Mouse (Mus musculus) left cerebral cortex, postnatal 10 days (tissue): ENCODE results near the gene Samd1. TPM values are rescaled to one million over a fixed set of nuclear protein-coding genes. Genes with fewer than 3 reads are reported as not detected.

Source experiments
- DNase-seq, 2 experiments: peaks; one replicate each; pipeline ENCODE4 v3.0.0; 2021 to 2022; ENCODE audit warnings: low spot score in 2 of 2, mixed read lengths in 1 of 2; ENCODE audit errors: extremely low spot score in 1 of 2
- intact Hi-C: fragments of 180-260 bp; cut with DNase I; formaldehyde crosslinking; loops from one replicate; pipeline ENCODE4 v1.15.1; 2025
- total RNA-seq, 2 experiments: library from RNA; stranded (reverse); gene quantifications; 2 replicates each; pipeline ENCODE4 v1.2.3; 2021

The Samd1 gene
- 10 to 100 TPM; 56.4 to 59.1 TPM for total RNA-seq

- peak in 1 of 2 experiments; percentile 78 for DNase-seq
- intact Hi-C loops = no loop called here
Observed at GRCm38 (mm10) chr8:83997511-83998141, at the start of gene Samd1. Gene Samd1, plus strand, starts transcription at chr8:83997672.

DNA sequence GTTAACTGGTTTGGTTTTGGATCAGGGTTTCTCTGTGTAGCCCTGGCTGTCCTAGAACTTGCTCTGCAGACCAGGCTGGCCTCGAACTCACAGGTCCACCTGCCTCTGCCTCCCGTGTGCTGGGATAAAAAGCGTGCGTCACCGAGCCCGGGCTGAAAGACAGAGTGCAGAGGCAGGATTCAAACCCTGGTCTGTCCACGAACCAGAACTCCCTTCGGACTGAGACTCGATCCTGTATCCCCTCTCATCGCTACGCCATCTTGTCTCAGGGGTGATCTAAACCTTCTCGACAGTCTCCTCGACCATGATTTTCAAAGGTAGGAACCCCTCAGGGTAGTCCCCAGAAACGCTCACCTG is 42.7 kb upstream of the Samd1 start:
- DNase-seq = peak in 1 of 2 experiments; percentile 39
- intact Hi-C loops = loop anchor here (10.0 kb wide), 1 partner anchor 230 kb away; no protein-coding TSS in a partner anchor

DNA sequence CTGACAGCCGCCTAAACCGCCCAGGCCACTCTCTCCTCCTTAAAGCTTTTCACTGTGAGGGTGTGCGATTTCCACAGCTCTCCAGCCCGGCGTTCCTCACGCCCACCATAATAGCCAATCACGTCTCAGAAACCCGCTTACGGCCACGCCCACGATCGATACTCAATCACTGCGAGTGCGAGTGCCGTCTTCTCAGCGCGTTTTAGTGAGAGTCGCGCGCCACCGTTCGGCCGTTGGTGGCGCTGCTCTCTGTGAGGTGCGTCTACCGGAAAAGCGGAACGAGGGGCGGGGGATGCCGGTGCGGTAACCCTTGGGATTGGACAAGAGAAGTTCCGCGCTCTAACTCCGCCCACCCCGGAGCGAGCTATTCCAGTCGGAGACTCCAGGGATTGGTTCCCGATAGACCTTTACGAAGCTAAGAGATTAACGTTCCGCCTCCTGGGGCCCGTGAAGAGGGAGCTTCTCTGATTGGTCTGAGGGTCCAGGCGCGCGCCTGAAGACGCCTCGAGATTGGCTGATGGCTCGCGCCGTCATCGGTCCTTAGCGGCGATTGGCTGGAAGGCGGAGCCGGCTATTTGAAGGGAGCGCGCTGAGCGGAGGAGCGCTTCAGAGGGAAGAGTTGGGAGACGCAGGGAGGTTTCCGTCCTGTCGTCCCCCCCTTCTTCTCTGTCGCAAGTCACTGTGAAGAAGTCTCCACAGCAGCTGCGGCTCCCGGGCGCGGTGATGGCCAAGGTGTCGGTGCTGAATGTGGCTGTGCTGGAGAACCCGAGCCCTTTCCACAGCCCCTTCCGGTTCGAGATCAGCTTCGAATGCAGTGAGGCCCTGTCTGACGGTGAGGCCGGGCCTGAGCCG is 42.1 kb upstream of the Samd1 start, which contains the start of the genes Gm10644 and Asf1b:
Gene Gm10644 (minus strand): TSS at position 100 of the 852 bp plus-strand sequence.
Gene Asf1b (plus strand): TSS at position 402 of the 852 bp plus-strand sequence.
- peak; percentile 99 to 100 for DNase-seq
- intact Hi-C loops = loop anchor here (10.0 kb wide), 1 partner anchor 231 kb away; no protein-coding TSS in a partner anchor

DNA sequence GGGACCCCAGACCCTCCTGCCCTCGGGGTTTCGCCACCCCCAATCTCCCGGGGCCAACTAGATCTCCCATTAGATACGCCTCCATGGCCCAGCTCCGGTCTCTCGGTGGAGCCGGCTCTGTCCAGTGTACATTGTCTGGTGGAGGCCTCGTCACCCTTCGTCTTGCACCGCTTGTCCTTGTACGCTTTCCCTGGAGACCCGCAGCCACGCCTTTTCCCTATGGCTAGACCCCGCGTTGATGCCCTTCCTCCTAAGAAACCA is 41.6 kb upstream of the Samd1 start:
- no peak for DNase-seq
- intact Hi-C loops = loop anchor here (10.0 kb wide), 1 partner anchor 231 kb away; no protein-coding TSS in a partner anchor

GRCm38 (mm10) chr8:83956789-83957188 is 40.7 kb upstream of the Samd1 start:
- intact Hi-C loops = loop anchor here (10.0 kb wide), 1 partner anchor 232 kb away; no protein-coding TSS in a partner anchor
- no peak for DNase-seq

DNA sequence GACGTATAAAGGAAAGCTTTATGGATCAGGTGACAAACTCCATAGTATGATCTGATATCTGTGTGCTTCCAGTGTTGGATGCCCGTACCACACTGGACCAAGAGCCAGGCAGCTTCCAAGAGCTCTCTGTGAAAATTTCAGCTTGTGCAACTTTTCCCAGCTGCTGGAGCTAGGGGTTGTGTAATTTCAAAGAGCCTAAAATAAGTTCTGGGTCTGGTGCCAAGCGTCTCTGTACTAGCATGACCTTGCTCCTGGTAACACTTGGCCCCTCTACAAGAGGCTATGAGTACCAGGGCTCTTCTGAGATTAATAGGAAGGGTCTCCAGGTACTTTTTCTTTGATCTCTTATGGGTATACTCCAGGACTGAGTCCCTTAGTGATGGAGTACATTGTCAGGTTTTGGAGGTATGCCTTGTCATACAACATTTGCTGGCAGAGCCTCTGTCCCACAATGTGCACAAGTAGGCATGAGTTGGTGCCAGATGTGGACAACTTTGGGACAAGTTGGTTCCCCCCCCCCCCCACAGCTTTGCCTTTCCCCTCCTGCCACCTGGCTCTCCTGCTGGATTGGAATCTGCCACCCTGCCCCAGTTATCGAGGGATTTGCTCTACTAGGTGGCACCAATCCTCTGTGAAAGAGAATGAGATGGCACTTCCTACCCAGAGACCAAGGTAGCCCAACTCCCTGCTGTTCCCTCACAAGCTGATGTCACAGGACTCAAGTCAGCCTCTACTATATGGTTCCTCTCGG is 33.3 kb upstream of the Samd1 start:
- no peak for DNase-seq
- intact Hi-C loops = no loop called here

DNA sequence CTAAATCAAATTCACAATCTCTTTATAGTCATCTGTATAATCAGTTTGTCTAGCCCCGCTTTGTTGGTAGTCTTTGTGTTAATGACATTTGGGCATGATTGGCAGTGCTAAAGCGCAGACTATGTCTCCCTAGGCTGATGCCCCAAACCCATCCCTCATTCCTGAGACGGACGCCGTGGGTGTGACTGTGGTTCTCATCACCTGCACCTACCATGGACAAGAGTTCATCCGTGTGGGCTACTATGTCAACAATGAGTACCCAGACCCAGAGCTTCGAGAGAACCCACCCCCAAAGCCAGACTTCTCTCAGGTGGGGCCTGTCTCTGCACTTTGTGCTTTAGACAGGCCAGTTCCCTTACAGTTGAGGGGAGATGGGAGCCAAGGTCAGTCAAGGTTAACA is 29.8 kb upstream of the Samd1 start:
- DNase-seq = no peak
- intact Hi-C loops = no loop called here

DNA sequence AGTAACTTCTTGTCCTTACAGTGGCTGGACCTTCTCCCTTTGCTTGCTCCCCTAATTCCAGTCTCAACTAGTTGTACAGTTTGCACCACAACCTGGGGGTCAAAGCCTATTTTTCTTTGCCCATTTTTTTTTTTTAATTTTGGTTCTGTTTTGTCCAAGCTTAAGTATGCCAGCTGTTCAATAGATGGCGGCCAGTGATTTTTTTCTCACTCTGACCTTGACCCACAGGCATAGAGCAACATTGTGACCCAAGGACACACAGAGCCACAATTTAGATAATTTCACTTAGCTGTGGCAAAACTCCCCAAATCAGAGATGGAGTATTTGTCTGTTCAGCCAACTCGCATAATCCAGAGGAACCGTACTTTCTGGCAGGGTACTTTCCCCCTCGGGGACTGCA is 26.4 kb upstream of the Samd1 start:
- no peak for DNase-seq
- intact Hi-C loops = no loop called here

DNA sequence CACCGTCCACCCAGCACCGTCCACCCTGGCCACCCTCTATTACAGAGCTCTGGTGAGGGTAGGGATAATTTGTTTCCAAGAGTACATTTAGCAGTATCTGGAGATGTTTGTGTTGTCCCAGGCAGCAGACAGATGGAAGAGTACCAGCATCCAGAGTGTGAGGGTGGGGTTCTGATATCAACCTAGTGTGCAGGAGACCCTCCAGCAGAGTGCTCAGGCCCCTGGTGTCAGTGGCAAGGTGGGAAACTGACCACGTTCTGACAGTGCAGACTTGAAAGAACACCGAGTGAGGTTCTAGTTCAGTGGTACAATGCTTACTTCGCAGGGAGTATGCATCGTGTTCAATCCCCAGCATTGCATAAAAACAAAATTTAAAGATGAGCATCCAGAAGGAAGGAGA is 25.8 kb upstream of the Samd1 start:
- intact Hi-C loops = no loop called here
- DNase-seq = no peak

GRCm38 (mm10) chr8:83972150-83973120 is 25.0 kb upstream of the Samd1 start, which contains the start of gene Prkaca:
Gene Prkaca, plus strand, starts transcription at chr8:83972993.
- intact Hi-C loops = no loop called here
- peak; percentile 99 to 100 for DNase-seq

DNA sequence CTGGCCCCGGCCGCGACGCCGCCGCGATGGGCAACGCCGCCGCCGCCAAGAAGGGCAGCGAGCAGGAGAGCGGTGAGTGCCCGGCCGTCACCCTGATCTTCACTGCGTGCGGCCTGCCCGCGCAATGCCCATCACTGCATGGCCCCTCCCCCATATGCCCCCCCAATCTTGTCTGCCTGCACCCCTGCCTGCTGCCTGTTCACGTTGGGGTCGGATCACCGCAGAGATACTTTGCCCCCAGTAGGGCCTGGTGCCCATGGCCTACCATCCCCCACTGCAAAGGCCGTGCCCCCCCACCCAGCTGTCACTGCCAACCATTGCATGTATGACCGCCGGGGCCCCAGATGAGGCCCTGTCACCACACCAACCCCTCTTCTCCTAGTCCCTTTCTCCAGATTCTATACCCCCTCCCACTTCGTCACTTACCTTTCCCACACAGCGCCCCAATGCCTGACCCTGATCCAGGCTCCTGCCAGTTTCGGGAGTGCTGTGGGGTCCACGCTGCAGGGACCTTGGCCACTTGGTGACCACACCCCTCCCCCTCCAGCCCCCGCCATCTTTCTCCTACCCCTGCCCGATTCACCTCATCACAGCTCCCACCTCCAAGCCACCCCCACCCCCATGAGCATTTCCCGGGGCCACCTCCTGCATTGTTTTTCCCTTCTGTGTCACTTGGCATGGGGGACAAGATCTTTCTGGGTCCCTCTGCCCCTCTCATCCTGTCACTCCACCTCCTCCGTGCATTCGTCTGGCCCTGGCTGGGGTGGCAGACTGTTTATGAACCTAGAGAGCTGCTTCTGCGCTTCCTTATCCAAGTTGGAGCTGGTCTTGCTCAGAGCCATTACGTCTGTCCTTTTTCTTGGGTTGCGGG is 24.1 kb upstream of the Samd1 start:
- peak in 1 of 2 experiments; percentile 55 for DNase-seq
- intact Hi-C loops = no loop called here

- intact Hi-C loops = no loop called here
- peak in 1 of 2 experiments; percentile 21 for DNase-seq
Observed at GRCm38 (mm10) chr8:83974521-83974920, 23.0 kb upstream of the Samd1 start.

DNA sequence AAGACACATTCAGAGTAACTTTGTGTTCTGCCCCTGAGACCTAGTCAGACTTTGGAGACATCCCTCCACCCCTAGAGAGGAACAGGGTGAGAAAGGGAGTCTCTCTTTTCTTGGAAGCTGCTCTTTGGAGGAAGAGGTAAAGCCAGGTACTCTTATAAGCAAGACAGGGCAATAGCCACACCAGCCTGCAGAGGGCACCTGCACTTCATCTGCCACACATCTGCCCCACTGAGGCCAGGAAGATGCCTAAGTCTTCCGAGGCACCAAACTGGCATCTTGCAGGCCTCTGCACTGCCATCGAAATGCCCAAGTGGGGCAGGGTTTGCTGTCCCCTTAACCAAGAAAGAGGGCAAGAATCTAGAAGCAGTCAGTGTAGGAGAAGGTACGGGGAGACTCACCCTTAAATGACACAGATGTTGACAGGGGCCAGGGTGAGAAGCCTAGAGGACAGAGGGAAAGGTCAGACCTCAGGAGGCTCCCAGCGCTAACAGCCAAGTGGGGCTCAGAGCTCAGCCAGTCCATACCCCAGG is 21.3 kb upstream of the Samd1 start:
- DNase-seq = no peak
- intact Hi-C loops = no loop called here

DNA sequence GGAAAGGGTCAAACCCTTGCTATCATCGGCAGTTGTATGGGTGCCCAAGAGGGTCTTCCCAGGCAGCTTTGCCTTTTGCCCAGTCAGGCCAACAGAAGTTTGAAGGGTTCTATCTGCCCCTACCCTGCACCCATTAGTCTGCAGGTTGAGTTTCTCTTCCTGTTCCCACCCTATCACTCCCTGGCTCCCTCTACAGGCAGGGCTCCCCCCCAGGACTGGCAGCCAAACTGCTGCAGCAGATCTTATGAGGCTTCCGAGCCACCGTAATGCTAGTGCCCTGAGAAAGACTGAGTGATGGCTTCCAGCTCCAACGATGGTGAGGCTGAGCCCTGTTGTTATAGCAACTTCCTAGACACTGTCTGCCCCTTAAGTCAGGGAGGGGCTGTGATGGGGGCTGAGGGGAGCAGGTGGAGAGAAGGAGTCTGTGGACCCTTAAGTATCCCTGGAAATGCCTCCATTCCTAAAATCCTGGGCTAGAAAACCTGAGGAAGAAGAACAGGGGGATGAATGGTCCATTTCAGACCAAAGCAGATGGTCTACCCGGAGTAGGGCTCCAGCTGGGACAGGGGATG is 20.6 kb upstream of the Samd1 start:
- DNase-seq = peak in 1 of 2 experiments; percentile 40
- intact Hi-C loops = no loop called here

GRCm38 (mm10) chr8:83977646-83978045 is 19.8 kb upstream of the Samd1 start:
- peak in 1 of 2 experiments; percentile 27 for DNase-seq
- intact Hi-C loops = no loop called here

DNA sequence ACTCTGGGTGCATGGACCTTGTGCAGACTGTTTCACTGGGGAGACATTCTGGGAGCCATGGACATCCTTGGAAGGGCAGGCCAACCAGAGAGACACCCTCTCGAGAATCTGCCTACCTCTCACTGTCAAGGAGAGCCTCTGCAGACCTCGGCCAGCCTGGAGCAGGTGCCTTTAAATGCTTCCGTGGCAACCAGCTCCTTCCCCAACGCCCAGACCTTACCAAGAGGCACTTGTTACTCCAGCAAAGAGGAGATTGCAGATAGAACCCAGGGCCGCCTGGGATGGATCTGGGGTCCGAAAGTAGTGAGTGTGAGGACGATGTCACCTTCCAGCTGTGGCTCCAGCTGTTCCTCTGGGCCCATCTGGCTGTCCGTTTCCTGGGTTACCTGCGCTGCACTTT is 19.3 kb upstream of the Samd1 start:
- intact Hi-C loops = no loop called here
- no peak for DNase-seq

- DNase-seq = peak in 1 of 2 experiments; percentile 24
Observed at GRCm38 (mm10) chr8:83980250-83980649, 17.2 kb upstream of the Samd1 start.

More at GRCm38 (mm10) chr8:83980250-83980649, 17.2 kb upstream of the Samd1 start:
- intact Hi-C loops = no loop called here
